Mouse (Mus musculus): ENCODE measurements at regions not wholly inside any gene's neighbourhood (a gene's known extent, or its start where the extent isn't known, plus 50 kb on each side); places are given as distances from the start of the nearest gene placed in this dataset.
A peak's percentile ranks its signal among the peaks of the same experiment; 100 is the strongest.
"Not testable (repeated sequence)": the region's sequence is repeated elsewhere in the genome, so short reads cannot be mapped to it uniquely, and the experiment has no call there.

DNA sequence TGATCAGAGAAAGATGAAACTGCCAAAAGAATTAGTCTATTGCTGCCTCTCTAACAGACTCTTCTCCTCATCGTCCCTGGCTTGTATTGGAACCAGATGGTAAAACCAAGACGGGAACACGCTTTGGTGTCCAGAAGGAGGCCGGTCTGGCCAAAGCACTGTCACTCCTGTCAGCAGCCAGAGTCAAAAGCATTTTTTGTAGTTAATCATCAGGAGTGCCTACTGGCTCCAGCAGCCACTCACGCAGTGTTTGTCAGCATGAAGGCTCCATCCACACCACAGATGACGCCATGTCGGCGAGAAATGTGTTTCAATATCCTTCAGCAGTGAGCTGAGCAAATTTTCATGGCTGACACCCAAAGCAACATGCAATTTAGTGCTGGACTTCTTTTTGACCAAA, 162.1 kb upstream of the G2e3 start:
- WGBS, result 76% methylated on average over 8 of the region's 8 CpGs
- no peaks in the 10 kb centered on the region for H3K9me3 ChIP-seq

DNA sequence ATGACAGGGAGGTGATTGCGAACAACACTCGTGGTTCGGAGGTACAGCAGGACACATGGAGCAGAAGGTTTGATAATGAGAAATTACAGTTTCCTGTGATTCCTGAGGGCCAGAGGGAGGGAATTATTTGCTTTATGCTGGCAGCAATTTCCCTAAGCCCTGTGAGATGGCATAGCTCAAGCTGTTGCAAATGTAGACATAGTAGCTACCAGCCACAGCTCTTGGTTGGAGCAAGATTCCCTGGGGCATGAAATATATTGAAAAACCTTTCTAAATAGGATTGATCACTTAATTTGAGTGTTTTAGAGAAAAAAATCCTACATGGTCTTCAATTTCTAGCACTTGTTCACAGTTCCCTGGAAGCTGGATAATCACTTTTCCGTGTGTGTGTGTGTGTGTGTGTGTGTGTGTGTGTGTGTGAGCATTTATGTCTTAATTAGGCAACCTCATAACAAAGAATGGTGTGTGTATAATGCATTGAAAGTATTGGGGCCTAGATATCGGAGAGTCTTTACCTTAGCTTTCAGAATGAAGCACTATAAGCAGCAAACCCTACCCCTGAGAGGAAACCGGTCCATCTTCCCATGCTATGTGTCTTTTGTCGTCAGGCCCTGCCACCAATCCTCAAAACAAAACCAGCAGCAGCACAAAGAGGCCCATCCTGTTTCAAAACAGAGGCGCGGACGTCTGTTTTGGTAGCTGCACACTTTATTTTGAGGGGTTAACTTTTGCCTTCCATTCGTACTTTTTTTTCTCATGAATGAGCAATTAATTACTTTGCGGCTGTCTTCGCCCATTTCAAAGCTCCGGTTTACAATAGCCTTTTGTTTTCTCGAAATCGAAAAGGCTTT, 172.7 kb upstream of the G2e3 start:
- no peak overlapping the region for H3K27ac ChIP-seq (replicated peaks)
- 0 out of 2 replicates have a peak, but pooled peaks cover 3% of the 10 kb centered on the region for H3K27me3 ChIP-seq (replicated peaks; ENCODE audit: low read depth, poor library complexity, severe bottlenecking)
- DNase-seq (ENCODE audit: low spot score), result peak; percentile 12
- H3K36me3 ChIP-seq (replicated peaks), result no peaks in the 10 kb centered on the region
- H3K4me3 ChIP-seq, result no peak overlapping the region
- WGBS, result 37% methylated on average over 16 of the region's 16 CpGs
- H3K9me3 ChIP-seq, result no peaks in the 10 kb centered on the region
- no peaks in the 10 kb centered on the region for H3K4me1 ChIP-seq

More for the DNA sequence above, 162.1 kb upstream of the G2e3 start:
- no peak overlapping the region for H3K4me3 ChIP-seq
- DNase-seq (ENCODE audit: low spot score), result no peak
- peaks cover 7% of the 10 kb centered on the region for H3K4me1 ChIP-seq
- H3K36me3 ChIP-seq (replicated peaks), result no peaks in the 10 kb centered on the region
- H3K27me3 ChIP-seq (replicated peaks; ENCODE audit: low read depth, poor library complexity, severe bottlenecking), result no peaks in the 10 kb centered on the region
- no peak overlapping the region for H3K27ac ChIP-seq (replicated peaks)

DNA sequence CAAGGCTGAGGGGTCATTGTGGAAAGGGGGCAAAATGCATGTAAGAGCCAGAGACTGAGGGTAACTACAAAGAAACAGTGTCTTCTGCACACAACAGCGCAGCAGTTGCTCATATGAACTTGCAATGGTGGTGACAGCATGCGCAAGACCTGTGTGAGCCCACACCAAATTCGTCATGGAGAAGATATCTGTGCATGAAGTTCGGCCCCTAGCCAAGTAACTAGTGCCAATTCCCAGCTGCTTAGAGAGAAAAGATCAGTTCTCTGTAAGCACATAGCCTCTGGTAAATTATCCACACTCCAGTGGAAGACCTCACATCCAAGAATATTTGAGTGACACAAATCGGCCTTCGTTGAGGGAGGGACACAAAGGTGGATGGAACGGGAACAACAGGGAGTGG, 182.7 kb upstream of the G2e3 start:
- Histone ChIP-seq H3K4me1 (no peaks in the 10 kb centered on the region), H3K4me3 (no peak overlapping the region), H3K9me3 (no peaks in the 10 kb centered on the region), H3K27ac (replicated peaks) (no peak overlapping the region), H3K27me3 (replicated peaks; ENCODE audit: low read depth, poor library complexity, severe bottlenecking) (no peaks in the 10 kb centered on the region), H3K36me3 (replicated peaks) (no peaks in the 10 kb centered on the region)
- DNase-seq (ENCODE audit: low spot score), result no peak
- WGBS, result 94% methylated on average over 7 of the region's 7 CpGs

DNA sequence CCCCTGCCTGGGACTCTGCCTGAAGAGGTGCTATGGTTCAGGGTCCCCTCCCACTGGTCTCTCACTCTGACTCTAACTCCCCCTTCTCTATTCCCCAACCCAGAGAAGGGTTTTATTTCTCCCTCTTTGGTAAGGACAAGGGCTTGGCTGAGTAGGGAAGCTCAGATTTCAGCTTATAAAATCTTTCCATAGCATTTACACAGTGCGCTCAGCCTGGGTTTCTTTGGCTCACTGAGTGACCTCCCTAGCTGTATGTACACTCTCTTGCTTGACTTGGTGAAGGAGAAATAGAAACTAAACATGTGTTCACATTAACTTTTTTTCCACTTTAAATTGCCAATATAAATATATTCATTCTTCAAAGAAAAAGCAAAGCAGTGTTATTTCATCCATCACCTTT, 186.9 kb upstream of the G2e3 start:
- H3K9me3 ChIP-seq, result no peaks in the 10 kb centered on the region
- no peaks in the 10 kb centered on the region for H3K36me3 ChIP-seq (replicated peaks)
- WGBS, result 92% methylated on average over 1 of the region's 1 CpGs
- H3K27me3 ChIP-seq (replicated peaks; ENCODE audit: low read depth, poor library complexity, severe bottlenecking), result no peaks in the 10 kb centered on the region
- DNase-seq (ENCODE audit: low spot score), result no peak
- no peaks in the 10 kb centered on the region for H3K4me1 ChIP-seq
- no peak overlapping the region for H3K27ac ChIP-seq (replicated peaks)
- no peak overlapping the region for H3K4me3 ChIP-seq

DNA sequence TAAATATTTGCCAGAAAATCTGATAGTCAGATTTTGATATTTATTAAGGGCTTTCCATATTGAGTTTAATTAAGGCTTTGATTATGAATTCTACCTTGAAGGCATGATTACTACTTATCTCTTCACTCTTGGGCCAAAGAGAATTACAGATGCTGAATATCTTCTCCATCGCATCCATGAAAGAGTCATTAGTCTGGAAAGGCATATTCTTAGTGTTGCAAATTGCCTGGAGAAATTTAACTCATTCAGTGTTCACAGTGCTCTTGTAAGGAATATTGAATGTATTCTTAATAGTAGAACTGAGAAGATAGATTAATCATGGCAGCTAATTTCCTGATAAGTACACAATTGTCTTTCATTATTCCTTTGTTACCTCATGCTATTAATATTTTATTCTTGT, 187.7 kb upstream of the G2e3 start:
- no peak overlapping the region for H3K27ac ChIP-seq (replicated peaks)
- no peaks in the 10 kb centered on the region for H3K4me1 ChIP-seq
- H3K36me3 ChIP-seq (replicated peaks), result no peaks in the 10 kb centered on the region
- H3K27me3 ChIP-seq (replicated peaks; ENCODE audit: low read depth, poor library complexity, severe bottlenecking), result no peaks in the 10 kb centered on the region
- DNase-seq (ENCODE audit: low spot score), result no peak
- H3K9me3 ChIP-seq, result no peaks in the 10 kb centered on the region
- no peak overlapping the region for H3K4me3 ChIP-seq
- WGBS, result 89% methylated on average over 1 of the region's 1 CpGs

DNA sequence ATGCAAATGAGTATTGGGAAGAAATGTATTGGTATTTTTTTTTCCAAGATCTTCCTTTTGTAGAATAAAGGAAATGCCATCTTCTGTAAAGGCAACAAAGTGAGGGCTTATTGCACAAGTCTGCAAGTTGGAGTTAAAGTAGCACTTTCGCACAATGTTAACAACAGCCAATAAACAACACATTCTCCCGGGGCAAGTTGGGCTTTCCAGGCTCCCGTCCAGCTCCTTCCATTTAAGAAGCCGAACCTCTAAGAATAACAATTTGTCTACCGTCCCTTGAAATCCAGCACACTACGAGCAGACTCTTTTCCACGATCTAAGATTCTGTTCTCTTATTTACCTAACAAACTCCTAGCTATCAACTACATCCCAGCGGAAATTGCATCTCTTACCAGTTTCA, 199.9 kb upstream of the G2e3 start:
- no peaks in the 10 kb centered on the region for H3K9me3 ChIP-seq
- no peak overlapping the region for H3K4me3 ChIP-seq
- H3K27ac ChIP-seq (replicated peaks), result no peak overlapping the region
- no peak for DNase-seq (ENCODE audit: low spot score)
- H3K27me3 ChIP-seq (replicated peaks; ENCODE audit: low read depth, poor library complexity, severe bottlenecking), result no peaks in the 10 kb centered on the region
- H3K36me3 ChIP-seq (replicated peaks), result no peaks in the 10 kb centered on the region
- H3K4me1 ChIP-seq, result no peaks in the 10 kb centered on the region
- WGBS, result 85% methylated on average over 8 of the region's 8 CpGs

DNA sequence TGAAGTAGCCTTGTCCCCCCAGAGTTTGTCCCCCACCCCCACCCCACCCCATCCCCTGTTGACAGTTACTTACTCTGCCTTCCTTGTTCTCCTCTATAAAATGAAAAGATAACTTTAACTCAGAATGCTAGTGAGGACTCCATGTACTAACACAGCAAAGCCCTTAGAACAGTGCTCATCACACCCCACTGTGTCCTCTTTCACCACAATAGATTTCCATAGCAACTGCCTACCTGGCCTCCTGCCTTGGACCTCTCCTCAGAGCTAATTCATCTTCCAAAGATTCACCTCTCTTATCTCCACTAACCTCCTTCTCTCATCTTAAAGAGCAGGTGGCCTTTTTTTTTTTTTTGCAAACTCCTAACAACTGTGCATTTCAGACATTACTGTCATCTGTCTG, 204.0 kb upstream of the G2e3 start:
- Histone ChIP-seq H3K4me1 (no peaks in the 10 kb centered on the region), H3K27ac (replicated peaks) (no peak overlapping the region), H3K27me3 (replicated peaks; ENCODE audit: low read depth, poor library complexity, severe bottlenecking) (no peaks in the 10 kb centered on the region), H3K9me3 (no peaks in the 10 kb centered on the region), H3K4me3 (no peak overlapping the region), H3K36me3 (replicated peaks) (no peaks in the 10 kb centered on the region)
- no peak for DNase-seq (ENCODE audit: low spot score)

DNA sequence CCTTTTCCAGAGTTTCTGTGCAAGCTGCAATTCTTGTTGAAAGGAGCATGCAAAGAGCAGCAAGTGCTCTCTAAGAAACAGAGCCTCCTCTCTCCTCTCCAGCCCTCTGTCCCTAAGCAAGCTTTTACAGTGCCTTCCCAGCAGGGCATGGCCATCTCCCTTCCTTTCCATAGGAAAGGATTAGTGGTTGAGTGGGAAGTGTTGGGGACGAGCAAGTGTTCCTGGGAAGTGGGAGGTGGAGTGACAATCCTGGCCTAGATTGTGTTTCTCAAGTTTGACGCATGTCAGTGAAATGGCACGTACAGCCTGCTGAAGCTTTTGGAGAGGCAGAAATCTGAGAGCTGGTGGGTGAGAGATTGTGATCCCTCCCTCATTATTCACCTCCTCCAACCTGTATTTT, 204.7 kb upstream of the G2e3 start:
- WGBS, result 48% methylated on average over 3 of the region's 3 CpGs
- no peaks in the 10 kb centered on the region for H3K4me1 ChIP-seq
- no peaks in the 10 kb centered on the region for H3K9me3 ChIP-seq
- no peaks in the 10 kb centered on the region for H3K27me3 ChIP-seq (replicated peaks; ENCODE audit: low read depth, poor library complexity, severe bottlenecking)
- no peak overlapping the region for H3K4me3 ChIP-seq
- no peak for DNase-seq (ENCODE audit: low spot score)
- H3K36me3 ChIP-seq (replicated peaks), result no peaks in the 10 kb centered on the region
- no peak overlapping the region for H3K27ac ChIP-seq (replicated peaks)

DNA sequence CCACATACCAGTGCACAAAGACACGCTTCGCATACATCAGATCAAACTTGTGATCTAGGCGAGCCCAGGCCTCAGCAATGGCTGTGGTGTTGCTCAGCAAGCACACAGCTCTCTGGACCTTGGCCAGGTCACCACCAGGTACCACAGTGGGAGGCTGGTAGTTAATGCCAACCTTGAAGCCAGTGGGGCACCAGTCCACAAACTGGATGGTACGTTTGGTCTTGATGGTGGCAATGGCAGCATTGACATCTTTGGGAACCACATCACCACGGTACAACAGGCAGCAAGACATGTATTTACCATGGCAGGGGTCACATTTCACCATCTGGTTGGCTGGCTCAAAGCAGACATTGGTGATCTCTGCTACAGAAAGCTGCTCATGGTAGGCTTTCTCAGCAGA, 214.2 kb upstream of the G2e3 start:
- H3K27ac ChIP-seq (replicated peaks), result not testable (repeated sequence)
- WGBS, result 90% methylated on average over 5 of the region's 5 CpGs

DNA sequence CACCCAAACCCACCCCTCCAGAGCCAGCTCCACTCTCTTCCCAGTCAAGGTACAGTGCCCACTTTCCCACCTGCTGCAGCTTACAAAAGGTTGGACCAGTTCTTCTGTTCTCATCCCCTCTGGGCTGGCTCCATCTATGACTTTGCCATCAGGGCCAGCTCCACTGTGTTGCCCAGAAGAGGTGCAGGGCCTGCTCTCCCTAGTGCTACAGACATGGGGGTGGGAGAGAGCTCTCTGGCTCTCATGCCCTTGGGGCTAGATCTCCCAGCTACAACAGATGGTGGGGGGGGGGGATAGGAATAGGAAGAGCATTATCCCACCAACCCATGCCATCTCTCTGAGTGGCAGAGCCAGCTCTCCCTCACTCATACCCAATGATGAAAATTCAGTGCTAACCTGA, 219.6 kb upstream of the G2e3 start:
- no peaks in the 10 kb centered on the region for H3K9me3 ChIP-seq
- no peaks in the 10 kb centered on the region for H3K4me1 ChIP-seq
- no peaks in the 10 kb centered on the region for H3K27me3 ChIP-seq (replicated peaks; ENCODE audit: low read depth, poor library complexity, severe bottlenecking)
- no peak for DNase-seq (ENCODE audit: low spot score)
- no peak overlapping the region for H3K4me3 ChIP-seq
- no peaks in the 10 kb centered on the region for H3K36me3 ChIP-seq (replicated peaks)
- no peak overlapping the region for H3K27ac ChIP-seq (replicated peaks)

More for the DNA sequence above, 214.2 kb upstream of the G2e3 start:
- not testable (repeated sequence) for DNase-seq (ENCODE audit: low spot score); H3K27me3 ChIP-seq (replicated peaks; ENCODE audit: low read depth, poor library complexity, severe bottlenecking); H3K4me1 ChIP-seq; H3K4me3 ChIP-seq; H3K36me3 ChIP-seq (replicated peaks); H3K9me3 ChIP-seq

DNA sequence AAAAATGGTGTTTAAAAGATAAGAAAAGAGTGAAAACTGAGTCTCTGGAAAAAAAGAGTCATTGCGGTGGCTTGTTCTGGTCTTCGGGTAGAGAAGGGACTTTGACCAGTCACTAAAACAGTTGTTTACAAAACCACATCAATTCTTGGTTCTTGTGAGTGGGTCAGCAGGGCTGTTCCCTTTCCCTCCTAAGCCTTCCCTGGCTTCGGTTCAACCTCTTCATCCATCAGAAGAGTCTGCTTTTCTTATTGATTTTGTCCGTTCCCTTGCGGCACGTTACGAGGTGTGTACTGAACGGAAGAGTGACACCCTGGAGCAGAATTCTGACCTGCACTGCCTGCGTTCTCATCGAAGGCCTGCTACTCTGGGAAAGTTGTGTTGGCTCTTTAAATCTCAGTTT, 229.1 kb upstream of the G2e3 start:
- H3K27me3 ChIP-seq (replicated peaks; ENCODE audit: low read depth, poor library complexity, severe bottlenecking), result no peaks in the 10 kb centered on the region
- no peak overlapping the region for H3K27ac ChIP-seq (replicated peaks)
- DNase-seq (ENCODE audit: low spot score), result no peak
- WGBS, result 94% methylated on average over 10 of the region's 10 CpGs
- H3K9me3 ChIP-seq, result no peaks in the 10 kb centered on the region
- H3K36me3 ChIP-seq (replicated peaks), result no peaks in the 10 kb centered on the region
- H3K4me1 ChIP-seq, result no peaks in the 10 kb centered on the region
- H3K4me3 ChIP-seq, result no peak overlapping the region

DNA sequence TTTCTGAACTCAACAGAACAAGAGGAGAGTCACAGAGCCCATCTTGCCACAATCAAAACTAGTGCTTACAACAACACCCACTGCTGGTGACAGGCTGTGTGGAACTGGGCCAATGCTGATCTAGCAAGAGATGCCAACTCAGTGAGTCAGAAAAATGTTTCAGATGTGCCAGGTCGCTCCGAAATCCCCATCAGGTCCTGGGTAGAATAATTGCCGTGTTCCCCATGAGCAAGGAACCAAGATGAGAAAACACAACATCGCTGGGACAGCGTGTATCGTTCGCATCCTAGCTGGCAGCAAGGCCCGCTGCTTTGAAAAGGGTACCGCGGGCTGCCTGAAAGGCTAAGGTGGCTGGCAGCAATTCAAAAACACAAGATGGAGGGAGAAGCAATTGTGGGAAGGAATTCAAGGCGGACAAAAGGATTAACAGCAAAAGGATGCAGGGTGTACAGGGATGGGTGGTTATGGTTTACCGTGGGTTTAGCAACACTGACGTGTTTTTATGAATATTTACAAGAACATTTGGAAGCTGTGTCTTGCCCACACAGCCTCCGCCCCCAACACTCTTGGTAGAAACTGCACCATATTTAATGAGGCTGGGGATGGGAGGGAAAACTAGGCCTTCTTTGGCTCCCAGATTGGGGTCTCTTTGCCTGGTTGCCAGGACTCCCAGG, 229.7 kb upstream of the G2e3 start:
- H3K27me3 ChIP-seq (replicated peaks; ENCODE audit: low read depth, poor library complexity, severe bottlenecking), result no peaks in the 10 kb centered on the region
- no peak for DNase-seq (ENCODE audit: low spot score)
- H3K4me1 ChIP-seq, result no peaks in the 10 kb centered on the region
- WGBS, result 90% methylated on average over 14 of the region's 14 CpGs
- H3K27ac ChIP-seq (replicated peaks), result no peak overlapping the region
- no peaks in the 10 kb centered on the region for H3K36me3 ChIP-seq (replicated peaks)
- H3K4me3 ChIP-seq, result no peak overlapping the region
- no peaks in the 10 kb centered on the region for H3K9me3 ChIP-seq

DNA sequence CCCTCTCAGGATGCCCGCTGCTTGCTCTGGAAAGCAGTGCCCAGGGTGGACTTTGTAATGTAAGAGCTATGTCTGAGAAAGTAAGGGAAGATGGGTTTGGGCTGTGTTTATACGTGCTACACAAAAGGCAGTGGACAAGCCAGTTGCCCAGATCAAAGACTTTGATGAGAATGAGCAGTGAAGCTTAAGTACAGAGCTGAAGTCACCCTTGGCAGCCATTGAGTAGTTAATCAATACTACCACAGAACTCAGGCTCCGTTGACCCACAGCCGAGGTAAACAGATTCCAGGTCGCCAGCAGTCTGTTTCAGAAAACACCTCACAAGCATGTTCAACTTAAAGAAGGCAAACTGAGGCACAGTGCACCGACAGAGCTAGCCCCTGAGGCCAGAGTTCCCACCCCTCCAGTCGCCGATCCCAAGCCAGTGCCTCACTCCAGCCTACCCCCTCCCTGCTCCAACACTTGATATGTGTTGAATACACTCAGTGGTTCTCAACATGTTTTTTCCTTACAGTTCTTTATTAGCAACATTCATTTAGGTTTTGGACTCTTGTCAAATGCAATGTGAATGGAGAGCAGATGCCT, 230.3 kb upstream of the G2e3 start:
- Histone ChIP-seq H3K36me3 (replicated peaks) (no peaks in the 10 kb centered on the region), H3K27ac (replicated peaks) (no peak overlapping the region), H3K27me3 (replicated peaks; ENCODE audit: low read depth, poor library complexity, severe bottlenecking) (no peaks in the 10 kb centered on the region), H3K4me3 (no peak overlapping the region), H3K9me3 (no peaks in the 10 kb centered on the region), H3K4me1 (no peaks in the 10 kb centered on the region)
- no peak for DNase-seq (ENCODE audit: low spot score)
- WGBS, result 77% methylated on average over 8 of the region's 8 CpGs

Measured in embryonic facial prominence, embryonic 10.5 days (tissue).